Mouse (Mus musculus) olfactory bulb, adult 2 months (tissue): ENCODE measurements around the gene Mgst1.

Experiments
- CTCF ChIP-seq: fragments of 200-500 bp; IDR thresholded peaks from 2 replicates; pipeline ENCODE4 v1.5.1; 2012; ENCODE audit warnings: low read depth, mild to moderate bottlenecking, low read length, moderate library complexity; ENCODE audit not compliant: insufficient read depth
- POLR2A ChIP-seq: fragments of 200-500 bp; IDR thresholded peaks from 2 replicates; pipeline ENCODE4 v1.6.1; 2012; ENCODE audit warnings: mild to moderate bottlenecking, low read depth, low read length, moderate library complexity; ENCODE audit not compliant: insufficient read depth

DNA sequence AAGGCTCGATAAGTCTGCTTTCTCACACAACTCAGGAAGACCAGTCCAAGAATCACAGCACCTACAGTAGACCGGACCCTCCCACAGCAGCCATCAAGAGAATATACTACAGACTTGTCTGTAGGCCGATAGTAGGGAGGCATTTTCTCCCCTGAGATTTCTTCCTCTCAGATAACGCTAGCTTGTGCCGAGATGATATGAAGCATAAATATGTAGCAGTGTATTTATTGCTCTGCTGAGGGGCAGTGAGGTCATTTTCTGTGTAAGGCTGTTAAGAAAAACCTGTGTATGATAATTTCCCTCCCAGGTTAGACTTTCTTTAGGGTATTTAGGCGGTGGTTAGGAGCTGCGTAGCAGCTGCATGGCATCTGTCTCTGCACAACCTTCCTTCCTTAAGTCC lies 37.2 kb upstream of the Mgst1 start:
- no peak for TF ChIP-seq POLR2A
- no peak for TF ChIP-seq CTCF
